Mouse (Mus musculus): ENCODE results near the gene Zfp82. TPM values are rescaled to one million over a fixed set of nuclear protein-coding genes. Genes with fewer than 3 reads are reported as not detected.
"Not testable (repeated sequence)": the region's sequence is repeated elsewhere in the genome, so short reads cannot be mapped to it uniquely, and the experiment has no call there.

Zfp82 gene
- total RNA-seq (2021), result 1 to 10 TPM; 4.9 to 5.4 TPM
- long read RNA-seq, experiment 1, partial matches to known transcripts, result 0 of 2 reads
- long read RNA-seq, experiment 1, other reads (novel, unspliced or antisense), result 2 of 2 reads
- long read RNA-seq, experiment 2, partial matches to known transcripts, result 0 of 1 reads
- long read RNA-seq, experiment 2, other reads (novel, unspliced or antisense), result 0 of 1 reads

DNA sequence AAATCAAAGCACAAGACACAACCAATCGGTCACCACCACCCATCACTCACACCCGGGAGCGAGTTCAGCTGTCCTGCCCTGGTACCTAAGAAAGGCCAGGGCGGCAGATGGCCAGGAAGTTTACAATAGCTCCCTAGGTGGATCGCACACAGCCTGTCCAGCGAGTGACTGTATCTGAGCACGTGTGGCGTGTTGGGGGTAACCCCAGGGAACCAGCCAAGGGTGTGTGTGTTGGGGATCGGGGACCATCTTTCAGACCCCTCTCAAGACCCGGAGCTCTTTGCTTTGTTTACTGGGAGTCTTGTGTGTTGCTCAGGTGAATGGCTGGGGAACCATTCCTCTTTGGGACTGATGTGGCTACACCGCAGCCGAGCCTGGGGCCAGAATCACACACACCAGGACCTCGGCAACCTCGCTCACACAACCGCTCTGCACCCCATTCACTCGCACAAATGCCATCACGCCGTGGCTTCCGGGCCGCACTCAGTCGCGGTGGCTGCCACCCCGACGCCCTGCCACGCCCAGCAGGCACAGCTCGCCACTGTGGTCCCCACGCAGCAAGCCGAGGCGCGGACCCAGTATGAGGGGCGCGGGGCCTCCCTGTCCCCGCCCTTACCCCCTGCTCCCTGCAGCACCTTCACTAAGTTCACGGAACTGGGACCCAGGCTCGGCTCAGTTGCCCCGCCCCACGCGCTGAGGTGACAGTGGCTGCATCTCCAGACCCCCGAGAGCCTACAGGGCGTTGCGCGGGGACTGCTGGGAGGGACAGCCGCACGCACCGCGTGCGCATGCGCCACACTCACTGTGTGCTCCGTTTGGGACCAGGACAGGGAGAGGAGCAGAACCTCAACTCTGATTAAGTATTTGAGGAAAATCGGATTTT lies at the start of gene Zfp82:
Gene Zfp82 (minus strand): TSS at position 755 of the 883 bp plus-strand sequence.
- no peak for TF ChIP-seq CTCF (conservative IDR thresholded peaks at IDR 0.05)
- Histone ChIP-seq H3K27ac (peak within 1 kb of the TSS; percentile 89), H3K4me3 (peak within 1 kb of the TSS; percentile 90)
- DNase-seq (ENCODE audit: low spot score in 2 of 2), result peak; percentile 78 to 82

DNA sequence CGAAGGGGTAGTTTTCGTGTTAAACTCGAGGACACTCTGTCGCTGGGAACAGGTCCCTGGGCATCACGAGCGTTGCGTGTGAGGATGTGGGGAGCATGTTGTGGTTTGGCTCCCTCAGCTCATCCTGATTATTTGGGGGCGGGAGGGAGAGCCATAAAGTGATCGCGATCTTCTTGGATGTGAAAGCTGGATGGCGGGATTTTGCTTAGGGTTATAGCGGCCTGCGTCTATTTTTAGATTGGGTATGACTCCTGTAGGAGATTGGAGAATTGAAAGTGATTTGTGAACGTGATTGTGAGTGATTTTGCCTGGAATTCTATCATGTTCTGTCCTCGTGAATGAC lies 49.5 kb upstream of the Zfp82 start:
- DNase-seq (ENCODE audit: low spot score in 2 of 2), result no peak
- no peak for TF ChIP-seq CTCF (conservative IDR thresholded peaks at IDR 0.05)

DNA sequence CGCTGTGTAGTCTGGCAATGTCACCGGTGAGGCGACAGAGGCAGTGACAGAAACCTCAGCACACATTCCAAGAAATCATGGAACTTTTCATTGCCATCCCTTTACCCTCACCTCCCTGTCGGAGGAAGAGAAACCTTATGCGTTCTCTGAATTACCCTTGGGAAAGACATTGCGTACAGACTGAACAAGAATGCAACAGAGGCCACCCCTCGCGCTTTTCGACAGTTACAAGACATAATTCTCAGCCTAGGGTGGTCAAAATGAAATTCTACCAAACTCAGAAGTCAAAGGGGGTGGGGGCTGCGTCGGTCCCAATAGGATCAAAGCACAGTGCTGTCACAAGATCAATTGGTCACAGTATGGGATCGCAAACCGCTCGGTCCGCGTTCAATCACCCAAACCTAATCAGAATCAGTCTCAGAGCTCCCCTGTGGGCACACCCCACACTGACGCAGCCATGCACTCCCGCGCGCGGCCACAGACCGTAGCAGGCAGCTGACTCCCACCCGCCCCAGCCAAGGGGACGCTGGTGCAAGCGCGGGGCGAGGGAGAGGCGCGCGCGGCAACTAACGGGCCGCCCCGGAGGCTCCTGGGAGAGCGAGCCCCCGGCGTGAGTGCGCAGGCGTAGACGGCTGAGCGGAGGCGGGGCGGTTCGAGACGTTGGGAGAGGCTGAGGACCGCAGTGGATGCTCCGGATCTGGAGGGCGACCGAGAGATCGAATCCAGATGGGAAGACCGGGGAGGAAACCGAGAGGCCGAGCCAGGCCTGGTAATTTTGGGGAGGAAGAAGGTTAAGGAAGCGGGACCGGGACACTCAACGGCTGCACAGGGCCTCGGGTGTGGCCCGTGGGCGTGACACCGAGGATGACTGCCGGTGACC lies 48.8 kb upstream of the Zfp82 start, which contains the start of gene Zfp382:
Gene Zfp382 (plus strand): TSS at position 635 of the 880 bp plus-strand sequence.
- peak; percentile 92 for DNase-seq (ENCODE audit: low spot score in 2 of 2)
- Histone ChIP-seq H3K27ac (peak within 1 kb of the TSS; percentile 93), H3K4me3 (peak within 1 kb of the TSS; percentile 82)
- TF ChIP-seq CTCF (conservative IDR thresholded peaks at IDR 0.05), result peak; percentile 49

More for the DNA sequence above, 49.5 kb upstream of the Zfp82 start:
- peak overlapping the region; percentile 93 for H3K27ac ChIP-seq
- peak overlapping the region; percentile 82 for H3K4me3 ChIP-seq

DNA sequence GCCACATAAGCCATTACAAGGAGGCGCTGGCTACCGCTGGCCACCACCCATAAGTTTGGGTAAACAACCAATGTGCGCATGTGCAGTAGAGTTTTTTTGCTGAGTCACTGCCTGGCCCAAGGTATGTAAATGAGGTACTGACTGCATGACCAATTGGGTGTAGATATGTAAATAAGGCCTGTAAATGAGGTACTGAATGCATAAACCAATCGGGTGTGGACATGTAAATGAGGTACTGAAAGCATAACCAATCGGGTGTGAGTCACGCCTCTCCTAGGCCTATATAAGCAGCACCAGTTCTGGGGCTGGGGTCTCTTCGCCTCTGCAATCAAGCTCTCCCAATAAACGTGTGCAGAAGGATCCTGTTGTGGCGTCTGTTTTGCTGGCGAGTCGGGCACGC lies 45.2 kb upstream of the Zfp82 start:
- H3K4me3 ChIP-seq; H3K27ac ChIP-seq; DNase-seq (ENCODE audit: low spot score in 2 of 2): not testable (repeated sequence)

DNA sequence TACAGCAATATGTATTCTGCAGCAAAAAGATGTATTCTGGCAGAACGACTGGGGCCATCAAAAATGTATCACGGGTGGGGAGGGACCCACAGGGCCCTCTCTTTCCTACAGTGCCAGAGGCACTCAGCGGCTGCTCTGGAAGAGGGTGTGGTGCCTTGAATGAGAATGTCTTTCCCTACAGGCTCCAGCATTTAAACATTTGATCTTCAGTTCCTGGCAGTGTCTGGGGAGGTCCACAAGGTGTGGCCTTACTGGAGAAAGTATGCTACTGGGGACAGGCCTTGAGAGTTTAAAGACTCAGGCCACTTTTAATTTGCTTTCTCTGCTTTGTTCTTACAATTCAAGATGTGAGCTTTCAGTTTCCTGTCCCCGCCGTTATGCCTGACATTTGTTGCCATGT lies 43.4 kb upstream of the Zfp82 start:
- no peak for TF ChIP-seq CTCF (conservative IDR thresholded peaks at IDR 0.05)
- H3K27ac ChIP-seq, result no peak overlapping the region
- DNase-seq (ENCODE audit: low spot score in 2 of 2), result no peak
- H3K4me3 ChIP-seq, result no peak overlapping the region

DNA sequence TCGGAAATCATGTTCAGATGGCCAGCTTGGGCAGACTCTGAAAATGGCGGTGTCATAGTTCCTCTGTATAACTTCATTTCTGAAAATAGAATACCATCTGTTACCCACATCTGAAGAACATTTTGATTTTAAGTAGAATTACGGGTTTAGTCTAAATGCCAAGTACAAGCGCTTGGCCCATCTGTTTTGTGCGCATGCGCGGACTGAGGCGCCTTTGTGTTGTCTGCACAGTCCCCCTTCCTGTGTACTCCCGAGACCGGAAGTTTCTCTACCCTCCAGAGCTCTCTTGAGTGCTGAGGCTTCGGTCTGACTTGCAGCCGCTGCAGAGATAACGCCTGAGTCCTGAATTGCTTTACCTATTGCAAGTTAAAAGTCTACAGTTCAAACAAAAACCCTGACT lies 26.6 kb upstream of the Zfp82 start:
- peak; percentile 84 to 87 for DNase-seq (ENCODE audit: low spot score in 2 of 2)
- peak overlapping the region; percentile 51 for H3K4me3 ChIP-seq

DNA sequence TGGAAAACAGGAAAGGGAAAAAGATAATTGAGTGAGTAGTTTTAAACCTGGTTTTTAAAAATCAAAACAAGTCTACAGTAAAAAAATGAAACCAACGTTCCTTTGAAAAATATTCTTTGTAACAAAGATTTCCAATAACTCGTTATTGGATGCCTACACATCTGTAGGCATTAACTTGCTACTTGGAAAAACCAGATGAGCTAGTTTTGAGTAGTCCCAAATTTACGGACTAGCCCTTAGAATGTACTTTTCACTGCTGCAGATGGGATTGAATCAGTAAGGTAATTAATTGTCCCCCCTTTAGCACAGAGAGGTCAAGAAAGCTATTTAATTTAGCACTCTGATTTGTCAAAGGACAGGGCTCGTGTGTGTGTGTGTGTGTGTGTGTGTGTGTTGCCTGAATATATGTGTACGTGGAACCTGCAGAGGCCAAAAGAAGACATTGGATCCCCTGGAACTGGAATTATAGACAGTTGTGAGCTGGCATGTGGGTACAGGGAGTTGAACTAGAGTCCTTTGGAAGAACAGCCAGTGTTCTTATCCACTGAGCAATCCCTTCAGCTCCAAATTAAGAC lies 22.9 kb upstream of the Zfp82 start:
- no peak for TF ChIP-seq CTCF (conservative IDR thresholded peaks at IDR 0.05)
- Histone ChIP-seq H3K27ac (peak overlapping the region; percentile 93), H3K4me3 (peak overlapping the region; percentile 88)
- DNase-seq (ENCODE audit: low spot score in 2 of 2), result no peak

More for the DNA sequence above, 26.6 kb upstream of the Zfp82 start:
- peak overlapping the region; percentile 86 for H3K27ac ChIP-seq
- no peak for TF ChIP-seq CTCF (conservative IDR thresholded peaks at IDR 0.05)

DNA sequence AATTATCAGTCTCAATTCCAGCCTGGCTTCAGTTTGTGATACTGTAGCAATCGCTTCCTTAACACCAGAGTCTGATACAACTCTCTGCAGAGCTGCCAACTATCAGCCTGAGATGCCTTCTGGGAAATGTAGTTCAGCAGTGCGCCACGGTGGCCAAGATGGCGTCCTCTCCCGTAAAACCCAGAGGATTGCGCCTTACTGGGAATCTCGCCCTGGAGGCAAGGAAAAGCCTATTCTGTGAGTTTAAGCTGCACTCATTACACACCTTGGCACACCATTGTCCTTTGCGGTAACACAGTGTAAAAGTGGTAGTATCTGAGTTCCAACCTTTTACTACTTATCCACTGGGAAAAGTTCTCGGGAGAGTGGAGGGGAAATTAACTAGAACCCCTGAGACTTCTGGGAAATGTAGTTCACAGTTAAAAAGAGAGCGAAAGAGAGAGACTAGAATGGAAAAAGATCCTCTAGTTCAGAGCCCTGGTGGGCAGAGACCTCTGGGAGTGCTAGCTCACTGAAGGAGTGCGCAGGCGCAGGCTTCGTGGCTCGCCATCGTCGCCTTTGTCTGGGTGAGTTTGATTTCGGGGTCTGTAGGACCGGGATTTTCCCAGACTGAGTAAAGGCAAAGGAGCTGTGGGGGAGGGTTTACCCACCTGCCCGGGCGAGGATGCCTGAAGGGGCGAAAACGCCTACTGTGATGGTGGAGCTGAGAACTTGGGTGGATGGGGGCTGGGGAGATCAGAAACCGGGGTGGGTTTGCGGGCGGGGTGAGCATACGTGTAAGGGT lies 22.1 kb upstream of the Zfp82 start, which contains the start of gene Zfp260:
Gene Zfp260 (plus strand): TSS at position 132 of the 784 bp plus-strand sequence.
- TF ChIP-seq CTCF (conservative IDR thresholded peaks at IDR 0.05), result peak; percentile 55
- DNase-seq (ENCODE audit: low spot score in 2 of 2), result peak; percentile 86 to 92
- Histone ChIP-seq H3K4me3 (peak within 1 kb of the TSS; percentile 88), H3K27ac (peak within 1 kb of the TSS; percentile 93)

DNA sequence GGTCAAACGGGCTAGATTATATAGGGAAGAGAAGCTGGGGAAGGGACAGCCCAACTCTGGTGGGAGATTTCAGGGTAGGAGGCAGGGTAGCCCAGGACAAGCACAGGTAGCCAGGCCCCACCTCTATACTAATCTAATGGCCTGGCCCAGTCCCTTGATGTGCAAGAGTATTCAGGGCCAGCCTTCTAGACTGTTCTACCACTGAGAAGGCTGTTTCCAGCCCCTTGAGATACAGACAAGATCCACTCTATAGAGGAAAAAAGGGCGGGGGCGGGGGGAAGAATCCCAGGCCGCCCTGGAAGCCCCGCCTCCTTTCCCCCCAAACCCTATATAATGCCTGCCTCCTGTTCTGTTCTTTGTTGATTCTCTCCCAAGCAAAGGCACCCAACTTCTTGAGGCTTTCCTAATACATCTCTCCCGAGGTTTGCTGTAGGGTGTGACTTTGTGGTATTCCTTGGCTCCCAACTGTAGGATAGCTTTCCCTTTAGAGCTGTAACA lies 21.3 kb upstream of the Zfp82 start:
- no peak for DNase-seq (ENCODE audit: low spot score in 2 of 2)
- Histone ChIP-seq H3K27ac (peak overlapping the region; percentile 93), H3K4me3 (peak overlapping the region; percentile 88)
- no peak for TF ChIP-seq CTCF (conservative IDR thresholded peaks at IDR 0.05)

DNA sequence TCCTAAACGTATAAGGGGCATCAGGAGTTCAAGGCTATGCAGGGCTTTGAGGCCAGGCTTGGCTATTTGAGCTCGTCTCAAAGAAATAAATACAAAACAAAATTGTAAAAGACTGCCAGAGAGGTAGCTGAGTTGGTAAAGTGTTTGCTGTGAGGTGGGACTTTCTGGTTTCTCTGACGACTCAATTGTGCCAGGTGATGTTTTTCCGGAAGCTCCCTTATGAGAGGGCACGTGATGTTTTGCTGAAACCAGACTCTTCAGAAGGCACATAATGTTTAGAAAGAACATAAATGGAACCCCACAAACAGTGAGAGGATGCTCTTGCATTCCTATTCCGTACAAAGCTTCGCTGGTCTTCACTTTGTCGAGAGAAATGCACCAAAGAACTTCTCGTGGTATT lies 20.0 kb upstream of the Zfp82 start:
- no peak for TF ChIP-seq CTCF (conservative IDR thresholded peaks at IDR 0.05)
- Histone ChIP-seq H3K27ac (no peak overlapping the region), H3K4me3 (no peak overlapping the region)
- no peak for DNase-seq (ENCODE audit: low spot score in 2 of 2)

DNA sequence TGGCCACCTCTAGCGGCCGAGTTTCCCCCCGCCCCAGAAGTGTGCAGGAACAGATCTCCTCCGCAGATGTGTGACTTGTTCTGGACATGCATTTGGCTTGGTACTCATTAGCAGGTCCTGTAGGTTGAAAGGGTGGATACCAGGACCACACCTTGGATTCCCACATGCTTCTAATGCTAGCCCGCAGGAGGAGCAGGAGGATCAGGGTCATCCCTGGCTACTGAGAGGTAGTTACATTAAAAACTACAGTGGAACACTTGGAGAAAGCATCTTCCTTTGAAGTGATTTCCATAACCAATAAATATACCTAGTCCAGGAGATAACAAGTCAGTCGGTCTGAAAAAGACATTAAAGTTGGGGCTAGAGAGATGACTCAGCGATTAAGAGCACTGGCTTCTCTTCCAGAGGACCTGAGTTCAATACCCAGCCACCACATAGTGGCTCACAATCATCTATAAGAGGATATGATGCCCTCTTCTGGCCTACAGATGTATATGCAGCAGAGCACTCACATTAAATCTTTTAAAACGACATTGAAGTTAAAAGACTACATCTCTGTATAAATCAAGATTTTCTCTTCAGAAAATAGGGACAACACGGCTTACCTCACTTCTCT lies 18.4 kb upstream of the Zfp82 start:
- peak; percentile 75 for TF ChIP-seq CTCF (conservative IDR thresholded peaks at IDR 0.05)
- Histone ChIP-seq H3K4me3 (peak overlapping the region; percentile 83), H3K27ac (peak overlapping the region; percentile 92)
- DNase-seq (ENCODE audit: low spot score in 2 of 2), result no peak
